12 mouse cellular contexts compared by ENCODE assay signal in genomic region chrX:18461198-18461601, GRCm38 (mm10). TPM values are rescaled to one million over a fixed set of nuclear protein-coding genes. Genes with fewer than 3 reads are reported as not detected.
DNase-seq lines count a peak whose midpoint lies in the region; ATAC-seq and TF ChIP-seq lines count a peak whose summit lies in the region.
"Had no signal": no experiment of that assay in that cellular context is flagged by ENCODE, and none has a peak within 500 bp of the region (broad histone marks: within the 10 kb centered on the region; RNA-seq: fewer than 3 reads in every experiment).

Gene 4930578C19Rik, minus strand, starts transcription at chrX:18461397.

- no peaks in the 10 kb centered on the region for H3K4me1 ChIP-seq in lung, embryonic 14.5 days (ENCODE audit: insufficient read depth)
- H3K4me1 ChIP-seq in intestine, postnatal 0 days (replicated peaks; ENCODE audit: control insufficient read depth, insufficient read depth, low read length), result no peaks in the 10 kb centered on the region
- no peaks in the 10 kb centered on the region for H3K4me1 ChIP-seq in forebrain, embryonic 10.5 days
- H3K4me1 ChIP-seq: limb, embryonic 13.5 days; midbrain, embryonic 12.5 days had no signal

- 73% methylated on average over 8 of the region's 8 CpGs for WGBS in lung, embryonic 14.5 days
- 69% methylated on average over 8 of the region's 8 CpGs for WGBS in intestine, postnatal 0 days
- WGBS in forebrain, embryonic 10.5 days, result 90% methylated on average over 8 of the region's 8 CpGs

- no peaks in the 10 kb centered on the region for H3K36me3 ChIP-seq in lung, embryonic 14.5 days (ENCODE audit: insufficient read depth)
- no peaks in the 10 kb centered on the region for H3K36me3 ChIP-seq in intestine, postnatal 0 days (ENCODE audit: control insufficient read depth, insufficient read depth)
- H3K36me3 ChIP-seq in forebrain, embryonic 10.5 days (replicated peaks), result no peaks in the 10 kb centered on the region
- H3K36me3 ChIP-seq: G1E; limb, embryonic 13.5 days; midbrain, embryonic 12.5 days had no signal

- H3K27ac ChIP-seq in lung, embryonic 14.5 days (ENCODE audit: low read depth), result no peak within 1 kb of the TSS
- no peak within 1 kb of the TSS for H3K27ac ChIP-seq in intestine, postnatal 0 days (ENCODE audit: low read depth, low read length)
- no peak within 1 kb of the TSS for H3K27ac ChIP-seq in forebrain, embryonic 10.5 days
- H3K27ac ChIP-seq: limb, embryonic 13.5 days; midbrain, embryonic 12.5 days had no signal

- ATAC-seq in hematopoietic stem cell, adult 5-6 weeks (replicated peaks in 1 of 2; ENCODE audit: insufficient read depth in 1 of 2, low FRiP score in 2 of 2, low TSS enrichment in 1 of 2, low read depth in 1 of 2, poor library complexity in 2 of 2, severe bottlenecking in 2 of 2), result peak; percentile 46 to 72
- peak; percentile 75; the same call in 1 of the 2 replicates for ATAC-seq in lung, embryonic 14.5 days (ENCODE audit: insufficient read depth)
- no peak for ATAC-seq in intestine, postnatal 0 days

- peak within 1 kb of the TSS; percentile 11 for H3K4me3 ChIP-seq in lung, embryonic 14.5 days (ENCODE audit: low read depth, low read length)
- H3K4me3 ChIP-seq in intestine, postnatal 0 days (ENCODE audit: low read depth, low read length), result no peak within 1 kb of the TSS
- H3K4me3 ChIP-seq in forebrain, embryonic 10.5 days, result no peak within 1 kb of the TSS
- H3K4me3 ChIP-seq: limb, embryonic 13.5 days; midbrain, embryonic 12.5 days had no signal

- no peaks in the 10 kb centered on the region for H3K9me3 ChIP-seq in lung, embryonic 14.5 days (ENCODE audit: low read depth, low read length)
- H3K9me3 ChIP-seq in intestine, postnatal 0 days (ENCODE audit: control insufficient read depth), result no peaks in the 10 kb centered on the region
- no peaks in the 10 kb centered on the region for H3K9me3 ChIP-seq in forebrain, embryonic 10.5 days
- H3K9me3 ChIP-seq: G1E; limb, embryonic 13.5 days; midbrain, embryonic 12.5 days had no signal

- H3K4me2 ChIP-seq in lung, embryonic 14.5 days, result no peak within 1 kb of the TSS
- no peak within 1 kb of the TSS for H3K4me2 ChIP-seq in intestine, postnatal 0 days (replicated peaks; ENCODE audit: low read depth)
- H3K4me2 ChIP-seq: limb, embryonic 13.5 days; midbrain, embryonic 12.5 days had no signal

- H3K27me3 ChIP-seq in lung, embryonic 14.5 days (ENCODE audit: insufficient read depth, low read length), result no peaks in the 10 kb centered on the region
- H3K27me3 ChIP-seq in intestine, postnatal 0 days (replicated peaks; ENCODE audit: control insufficient read depth, insufficient read depth, low read length), result no peaks in the 10 kb centered on the region
- H3K27me3 ChIP-seq in forebrain, embryonic 10.5 days (ENCODE audit: poor library complexity, severe bottlenecking), result no peaks in the 10 kb centered on the region
- H3K27me3 ChIP-seq: limb, embryonic 13.5 days; midbrain, embryonic 12.5 days had no signal

- H3K9ac ChIP-seq in lung, embryonic 14.5 days, result no peak within 1 kb of the TSS
- no peak within 1 kb of the TSS for H3K9ac ChIP-seq in intestine, postnatal 0 days (ENCODE audit: low read depth, low read length)
- H3K9ac ChIP-seq: limb, embryonic 13.5 days; midbrain, embryonic 12.5 days had no signal

- no peak for TF ChIP-seq CTCF in lung, embryonic 14.5 days (IDR thresholded peaks at IDR 0.05; ENCODE audit: low read depth)
- no peak for TF ChIP-seq CTCF in intestine, postnatal 0 days (IDR thresholded peaks at IDR 0.05; ENCODE audit: low read depth)

- peak; percentile 6 to 20 for DNase-seq in adrenal gland, adult (ENCODE audit: inconsistent age in 2 of 2, low spot score in 1 of 2)
- no peak for DNase-seq in adrenal gland, postnatal 4 days (ENCODE audit: low spot score in 2 of 2)
- DNase-seq in 416B (ENCODE audit: low read depth), result peak; percentile 42
- peak; percentile 25 for DNase-seq in lung, embryonic 14.5 days
- DNase-seq in MN1 (ENCODE audit: low spot score), result no peak
- no peak for DNase-seq in forebrain, embryonic 10.5 days (ENCODE audit: extremely low spot score, low spot score)
- DNase-seq: cerebellum, adult 9-10 months had no signal

RNA-seq across cellular contexts. Expression of gene 4930578C19Rik, which starts in this region (rescaled TPM):
- 1 to 10 TPM; 1.0 to 2.2 TPM for total RNA-seq in adrenal gland, postnatal 4 days (2021)
- not detected in 2 replicates for total RNA-seq in hematopoietic stem cell, adult 5-6 weeks (2017)
- polyA plus RNA-seq in lung, embryonic 14.5 days (2014; fragmentation: Nextera tagmentation; extraction: Ambion mirVana), result 1.9 and 2.2 TPM in 2 replicates
- 0.50 and 0.56 TPM in 2 replicates for polyA plus RNA-seq in intestine, postnatal 0 days (2015; fragmentation: Nextera tagmentation; extraction: Ambion mirVana)
- 0.31 and 0.32 TPM in 2 replicates for polyA plus RNA-seq in forebrain, embryonic 10.5 days (2016; fragmentation: Nextera tagmentation; extraction: Ambion mirVana)
- total RNA-seq: G1E had no signal
- polyA plus RNA-seq: G1E had no signal

Comparison
In these comparisons a context has a peak if more than half of its experiments do, and no peak if none do; other contexts are left out.
1. DNase-seq: peak in adrenal gland, adult (2 of 2), 416B (single experiment) and lung, embryonic 14.5 days (single experiment); none in adrenal gland, postnatal 4 days (0 of 2), MN1 (single experiment) and forebrain, embryonic 10.5 days (single experiment).
2. Peak in ATAC-seq in hematopoietic stem cell, adult 5-6 weeks; RNA of the gene not detected or under 1 TPM.